Mouse (Mus musculus): Measurements from ENCODE around the gene Meox2. TPM values are rescaled to one million over a fixed set of nuclear protein-coding genes. Genes with fewer than 3 reads are reported as not detected.

Gene Meox2
- total and polyA plus RNA-seq, 2 experiments from 2014 or later, result 0.08 to 1.00 TPM

DNA sequence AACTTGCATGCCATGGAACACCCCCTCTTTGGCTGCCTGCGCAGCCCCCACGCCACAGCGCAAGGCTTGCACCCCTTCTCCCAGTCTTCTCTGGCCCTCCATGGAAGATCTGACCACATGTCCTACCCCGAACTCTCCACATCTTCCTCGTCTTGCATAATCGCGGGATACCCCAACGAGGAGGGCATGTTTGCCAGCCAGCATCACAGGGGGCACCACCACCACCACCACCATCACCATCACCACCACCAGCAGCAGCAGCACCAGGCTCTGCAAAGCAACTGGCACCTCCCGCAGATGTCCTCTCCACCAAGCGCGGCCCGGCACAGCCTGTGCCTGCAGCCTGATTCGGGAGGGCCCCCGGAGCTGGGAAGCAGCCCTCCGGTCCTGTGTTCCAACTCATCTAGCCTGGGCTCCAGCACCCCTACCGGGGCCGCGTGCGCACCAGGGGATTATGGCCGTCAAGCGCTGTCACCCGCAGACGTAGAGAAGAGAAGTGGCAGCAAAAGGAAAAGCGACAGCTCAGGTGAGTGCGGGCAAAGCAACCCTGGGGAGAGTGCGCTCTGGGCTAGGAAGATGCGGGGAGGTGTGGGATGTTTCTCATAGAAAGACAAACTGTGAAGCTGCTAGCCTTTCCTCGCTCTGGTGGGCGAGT, 606 bp downstream of the Meox2 start:
- ATAC-seq, result peak; percentile 64
- peaks cover 38% of the 10 kb centered on the region for H3K27me3 ChIP-seq (ENCODE audit: insufficient read depth, low read length)
- WGBS, result 3% methylated on average over 29 of the region's 29 CpGs
- 0 out of 2 replicates have a peak, but pooled peaks cover 15% of the 10 kb centered on the region for H3K4me1 ChIP-seq (ENCODE audit: insufficient read depth)
- no peaks in the 10 kb centered on the region for H3K36me3 ChIP-seq (ENCODE audit: insufficient read depth)
- TF ChIP-seq CTCF (IDR thresholded peaks at IDR 0.05; ENCODE audit: low read depth), result 0 out of 2 replicates have a peak, but pooled peaks have one; percentile 3
- peak; percentile 33 for DNase-seq
- H3K27ac ChIP-seq (ENCODE audit: low read depth, low read length), result no peak overlapping the region
- no peaks in the 10 kb centered on the region for H3K9me3 ChIP-seq (ENCODE audit: low read length)
- peak overlapping the region; percentile 44 for H3K4me3 ChIP-seq (ENCODE audit: low read depth, low read length)
- H3K4me2 ChIP-seq (ENCODE audit: low read depth), result peak overlapping the region; percentile 74
- H3K9ac ChIP-seq, result no peak overlapping the region

DNA sequence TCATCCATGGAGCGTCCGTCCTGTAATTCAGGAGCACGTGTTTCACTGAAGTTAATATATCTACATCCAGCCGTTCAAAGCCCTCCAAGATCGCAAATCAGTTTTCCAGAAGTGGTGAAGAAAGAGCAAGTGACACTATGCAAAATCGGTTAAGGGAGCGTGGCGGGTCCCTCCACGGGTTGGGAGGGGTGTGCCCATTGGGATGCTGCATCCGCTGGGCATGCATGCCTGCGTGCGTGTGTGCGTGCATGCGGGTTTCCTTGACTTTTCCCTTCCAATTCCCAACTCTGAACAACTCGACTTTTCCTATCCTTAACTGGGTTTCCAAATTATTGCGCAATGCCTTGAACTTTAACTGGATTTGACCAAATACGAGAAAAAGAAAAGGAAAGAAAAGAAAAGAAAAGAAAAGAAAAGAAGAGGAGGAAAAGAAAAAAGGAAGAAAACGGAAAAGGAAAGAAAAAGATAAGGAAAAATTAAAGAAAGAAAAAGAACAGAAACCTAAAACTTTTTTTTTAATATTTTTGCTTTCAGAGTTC, 1.2 kb downstream of the Meox2 start:
- Histone ChIP-seq H3K9ac (no peak overlapping the region), H3K27me3 (ENCODE audit: insufficient read depth, low read length) (peaks cover 38% of the 10 kb centered on the region), H3K4me2 (ENCODE audit: low read depth) (peak overlapping the region; percentile 74), H3K27ac (ENCODE audit: low read depth, low read length) (no peak overlapping the region), H3K4me3 (ENCODE audit: low read depth, low read length) (peak overlapping the region; percentile 44), H3K9me3 (ENCODE audit: low read length) (no peaks in the 10 kb centered on the region), H3K4me1 (ENCODE audit: insufficient read depth) (0 out of 2 replicates have a peak, but pooled peaks cover 15% of the 10 kb centered on the region), H3K36me3 (ENCODE audit: insufficient read depth) (no peaks in the 10 kb centered on the region)
- no peak for TF ChIP-seq CTCF (IDR thresholded peaks at IDR 0.05; ENCODE audit: low read depth)
- WGBS, result 4% methylated on average over 18 of the region's 18 CpGs
- DNase-seq (peak; percentile 18), ATAC-seq (no peak)

DNA sequence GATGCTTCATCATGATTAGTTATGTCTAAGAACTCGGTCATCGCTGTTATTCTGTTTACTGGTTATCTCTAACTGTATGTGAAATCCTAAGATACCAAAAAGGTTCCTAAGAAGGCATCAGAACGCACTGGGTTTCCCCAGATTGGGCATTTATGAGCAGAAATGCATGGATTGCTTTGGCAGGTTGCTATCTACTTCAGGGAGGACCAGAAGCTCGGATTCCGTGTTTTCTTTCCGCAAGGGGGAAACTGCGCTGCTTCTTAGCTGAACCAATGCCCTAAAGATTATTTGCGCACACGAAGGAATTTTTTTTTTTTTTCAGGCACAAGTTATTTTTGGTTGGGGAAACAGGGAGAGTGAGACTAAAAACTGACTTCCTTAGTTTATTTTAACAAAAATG, 2.6 kb downstream of the Meox2 start:
- no peaks in the 10 kb centered on the region for H3K36me3 ChIP-seq (ENCODE audit: insufficient read depth)
- H3K4me3 ChIP-seq (ENCODE audit: low read depth, low read length), result no peak overlapping the region
- TF ChIP-seq CTCF (IDR thresholded peaks at IDR 0.05; ENCODE audit: low read depth), result no peak
- ATAC-seq (no peak), DNase-seq (peak; percentile 1)
- 72% methylated on average over 9 of the region's 9 CpGs for WGBS
- 0 out of 2 replicates have a peak, but pooled peaks cover 15% of the 10 kb centered on the region for H3K4me1 ChIP-seq (ENCODE audit: insufficient read depth)
- no peak overlapping the region for H3K27ac ChIP-seq (ENCODE audit: low read depth, low read length)
- H3K4me2 ChIP-seq (ENCODE audit: low read depth), result no peak overlapping the region
- peaks cover 38% of the 10 kb centered on the region for H3K27me3 ChIP-seq (ENCODE audit: insufficient read depth, low read length)
- H3K9ac ChIP-seq, result no peak overlapping the region
- no peaks in the 10 kb centered on the region for H3K9me3 ChIP-seq (ENCODE audit: low read length)

DNA sequence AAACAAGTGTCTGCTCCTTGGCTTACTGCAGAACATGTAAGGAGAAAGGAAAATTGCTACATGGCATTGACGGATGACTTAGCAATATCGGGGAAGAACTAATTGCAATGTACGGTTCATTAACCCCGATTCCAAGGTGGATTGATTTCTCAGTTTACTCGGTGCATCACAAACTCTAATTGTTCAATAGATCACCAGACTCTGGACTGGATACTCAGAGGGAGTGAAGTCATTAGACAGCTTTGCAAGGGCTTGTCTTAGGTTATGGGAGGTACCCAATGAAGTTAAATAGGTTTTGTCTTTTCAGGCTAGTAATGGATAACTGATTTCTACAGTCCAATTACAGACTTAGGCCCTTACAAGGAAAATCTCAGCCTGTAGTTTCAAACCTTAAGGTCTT, 10.9 kb downstream of the Meox2 start:
- Histone ChIP-seq H3K9ac (no peak overlapping the region), H3K27me3 (ENCODE audit: insufficient read depth, low read length) (no peaks in the 10 kb centered on the region), H3K4me3 (ENCODE audit: low read depth, low read length) (no peak overlapping the region), H3K27ac (ENCODE audit: low read depth, low read length) (no peak overlapping the region), H3K36me3 (ENCODE audit: insufficient read depth) (no peaks in the 10 kb centered on the region), H3K4me1 (ENCODE audit: insufficient read depth) (no peaks in the 10 kb centered on the region), H3K9me3 (ENCODE audit: low read length) (no peaks in the 10 kb centered on the region), H3K4me2 (ENCODE audit: low read depth) (no peak overlapping the region)
- ATAC-seq (no peak), DNase-seq (no peak)
- TF ChIP-seq CTCF (IDR thresholded peaks at IDR 0.05; ENCODE audit: low read depth), result no peak
- WGBS, result 53% methylated on average over 5 of the region's 5 CpGs

DNA sequence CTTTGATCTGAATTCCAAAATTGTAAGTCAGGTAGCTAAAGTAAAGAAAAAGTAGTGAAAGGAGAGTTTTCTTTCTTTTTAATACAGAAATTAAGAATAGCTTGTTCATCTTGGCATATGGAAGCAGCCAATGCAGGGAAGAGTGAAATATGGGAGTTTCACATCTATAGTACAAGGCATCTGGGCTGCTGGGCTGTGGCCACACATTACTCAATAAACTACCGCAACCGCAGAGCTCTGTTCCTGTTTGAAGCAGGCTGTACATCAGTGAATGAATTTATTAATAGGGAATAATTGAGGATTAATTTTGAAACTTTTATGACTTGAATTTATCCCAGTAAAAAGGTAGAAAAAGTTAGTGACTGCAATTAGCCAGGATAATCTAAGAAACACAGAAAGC, 15.4 kb downstream of the Meox2 start:
- 80% methylated on average over 2 of the region's 2 CpGs for WGBS
- no peak overlapping the region for H3K4me2 ChIP-seq (ENCODE audit: low read depth)

DNA sequence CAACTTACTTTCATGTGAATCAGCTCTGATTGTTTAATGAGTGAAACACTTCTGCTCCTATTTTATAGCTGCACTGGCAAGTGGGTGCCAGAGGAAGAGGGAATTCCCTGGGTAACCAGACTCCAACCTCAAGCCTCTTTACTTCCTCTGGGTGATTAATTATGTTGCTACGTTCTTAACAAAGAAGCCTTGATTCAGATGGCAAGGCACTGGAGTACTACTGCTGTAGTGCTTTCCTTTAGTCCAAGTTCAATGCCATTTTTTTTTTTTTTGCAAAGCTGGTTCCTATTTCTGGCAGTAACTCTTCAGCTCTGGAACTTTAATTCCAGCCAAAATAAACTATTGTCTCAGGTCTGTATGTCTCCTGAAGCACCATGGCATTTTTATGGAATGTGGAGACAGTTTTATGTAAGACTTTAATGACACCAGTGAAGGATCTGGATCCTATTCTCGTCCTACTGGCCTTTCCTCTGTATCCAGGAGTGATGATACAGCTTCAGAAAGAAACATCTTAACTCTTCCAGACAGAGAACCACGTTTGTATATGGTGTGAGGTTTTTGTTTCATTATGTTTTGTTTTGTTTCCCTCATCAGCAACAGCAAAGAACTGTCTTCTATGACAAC, 33.9 kb downstream of the Meox2 start:
- Histone ChIP-seq H3K4me2 (ENCODE audit: low read depth) (no peak overlapping the region), H3K9ac (no peak overlapping the region), H3K27ac (ENCODE audit: low read depth, low read length) (no peak overlapping the region), H3K4me3 (ENCODE audit: low read depth, low read length) (no peak overlapping the region), H3K27me3 (ENCODE audit: insufficient read depth, low read length) (no peaks in the 10 kb centered on the region), H3K4me1 (ENCODE audit: insufficient read depth) (no peaks in the 10 kb centered on the region), H3K36me3 (ENCODE audit: insufficient read depth) (no peaks in the 10 kb centered on the region), H3K9me3 (ENCODE audit: low read length) (no peaks in the 10 kb centered on the region)
- WGBS, result 35% methylated on average over 3 of the region's 3 CpGs
- DNase-seq (no peak), ATAC-seq (no peak)
- TF ChIP-seq CTCF (IDR thresholded peaks at IDR 0.05; ENCODE audit: low read depth), result no peak

More for the DNA sequence above, 15.4 kb downstream of the Meox2 start:
- Histone ChIP-seq H3K27ac (ENCODE audit: low read depth, low read length) (no peak overlapping the region), H3K9me3 (ENCODE audit: low read length) (no peaks in the 10 kb centered on the region), H3K4me3 (ENCODE audit: low read depth, low read length) (no peak overlapping the region), H3K4me1 (ENCODE audit: insufficient read depth) (no peaks in the 10 kb centered on the region), H3K27me3 (ENCODE audit: insufficient read depth, low read length) (no peaks in the 10 kb centered on the region), H3K9ac (no peak overlapping the region), H3K36me3 (ENCODE audit: insufficient read depth) (no peaks in the 10 kb centered on the region)
- TF ChIP-seq CTCF (IDR thresholded peaks at IDR 0.05; ENCODE audit: low read depth), result no peak
- ATAC-seq, result no peak
- no peak for DNase-seq

DNA sequence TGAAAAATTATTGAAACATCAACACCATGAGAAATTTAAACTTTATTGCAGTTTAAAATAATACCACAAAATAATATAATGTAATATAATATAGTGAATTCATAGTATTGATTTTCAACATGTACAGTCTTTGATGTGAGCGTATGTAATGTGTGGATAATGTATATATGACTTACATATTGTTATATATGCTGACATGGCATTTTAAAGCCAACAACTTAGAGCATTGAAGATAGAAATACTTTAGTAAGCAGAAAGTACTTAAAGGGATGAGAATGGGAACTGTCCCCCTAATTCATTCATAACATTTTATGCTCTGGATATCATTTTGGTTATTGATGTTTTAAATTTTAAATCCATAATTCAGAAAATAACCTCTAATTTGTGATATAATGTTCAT, 35.5 kb downstream of the Meox2 start:
- Histone ChIP-seq H3K4me3 (ENCODE audit: low read depth, low read length) (no peak overlapping the region), H3K9me3 (ENCODE audit: low read length) (no peaks in the 10 kb centered on the region), H3K4me2 (ENCODE audit: low read depth) (no peak overlapping the region), H3K9ac (no peak overlapping the region), H3K36me3 (ENCODE audit: insufficient read depth) (no peaks in the 10 kb centered on the region), H3K27ac (ENCODE audit: low read depth, low read length) (no peak overlapping the region), H3K4me1 (ENCODE audit: insufficient read depth) (no peaks in the 10 kb centered on the region), H3K27me3 (ENCODE audit: insufficient read depth, low read length) (no peaks in the 10 kb centered on the region)
- TF ChIP-seq CTCF (IDR thresholded peaks at IDR 0.05; ENCODE audit: low read depth), result no peak
- 96% methylated on average over 1 of the region's 1 CpGs for WGBS
- no peak for ATAC-seq
- DNase-seq, result no peak
